Mouse (Mus musculus) lung, embryonic 15.5 days (tissue): ENCODE results near the gene Cdh3. TPM values are rescaled to one million over a fixed set of nuclear protein-coding genes. Genes with fewer than 3 reads are reported as not detected.

ENCODE experiments used
- ATAC-seq: fragments of 200-750 bp; cut with Nextera tagmentation; 2 replicates; pipeline ENCODE4 v1.8.0; 2017; ENCODE audit warnings: moderate number of reproducible peaks, borderline replicate concordance; ENCODE audit not compliant: low FRiP score, low TSS enrichment; ENCODE audit errors: extremely low read depth
- H3K27ac ChIP-seq: fragments of 300-500 bp; sonication (generic); 2 replicates; pipeline ENCODE4 v1.5.1; 2015; ENCODE audit warnings: moderate library complexity, mild to moderate bottlenecking, inconsistent platforms
- H3K27me3 ChIP-seq: fragments of 300-500 bp; sonication (generic); 2 replicates; pipeline ENCODE4 v1.6.1; 2015; ENCODE audit warnings: inconsistent platforms
- H3K36me3 ChIP-seq: fragments of 300-500 bp; sonication (generic); 2 replicates; pipeline ENCODE4 v1.6.1; 2015; ENCODE audit warnings: inconsistent platforms
- H3K4me1 ChIP-seq: fragments of 300-500 bp; sonication (generic); 2 replicates; pipeline ENCODE4 v1.6.1; 2015; ENCODE audit warnings: inconsistent platforms
- H3K4me2 ChIP-seq: fragments of 300-500 bp; sonication (generic); 2 replicates; pipeline ENCODE4 v1.6.1; 2015; ENCODE audit warnings: inconsistent platforms, mild to moderate bottlenecking, moderate library complexity
- H3K4me3 ChIP-seq: fragments of 300-500 bp; sonication (generic); 2 replicates; pipeline ENCODE4 v1.5.1; 2015; ENCODE audit warnings: mild to moderate bottlenecking, inconsistent platforms
- H3K9ac ChIP-seq: fragments of 300-500 bp; sonication (generic); 2 replicates; pipeline ENCODE4 v1.6.1; 2015; ENCODE audit warnings: inconsistent platforms
- H3K9me3 ChIP-seq: fragments of 300-500 bp; sonication (generic); 2 replicates; pipeline ENCODE4 v1.6.1; 2016; ENCODE audit warnings: inconsistent platforms
- WGBS: fragments of 180-500 bp; shearing (Covaris S2); methylation state at CpG from one replicate; pipeline ENCODE4 v1.1.7; 2015; 5-methylcytosine and 5-hydroxymethylcytosine counted together
- polyA plus RNA-seq: library from polyadenylated mRNA; unstranded; fragments of >200 nt; fragmentation: Nextera tagmentation; extraction: Ambion mirVana; gene quantifications from 2 replicates; pipeline ENCODE4 v1.2.1, GENCODE M21; 2015

The Cdh3 gene
- polyA plus RNA-seq, 1 experiment from 2014 or later: 22.1 TPM

DNA sequence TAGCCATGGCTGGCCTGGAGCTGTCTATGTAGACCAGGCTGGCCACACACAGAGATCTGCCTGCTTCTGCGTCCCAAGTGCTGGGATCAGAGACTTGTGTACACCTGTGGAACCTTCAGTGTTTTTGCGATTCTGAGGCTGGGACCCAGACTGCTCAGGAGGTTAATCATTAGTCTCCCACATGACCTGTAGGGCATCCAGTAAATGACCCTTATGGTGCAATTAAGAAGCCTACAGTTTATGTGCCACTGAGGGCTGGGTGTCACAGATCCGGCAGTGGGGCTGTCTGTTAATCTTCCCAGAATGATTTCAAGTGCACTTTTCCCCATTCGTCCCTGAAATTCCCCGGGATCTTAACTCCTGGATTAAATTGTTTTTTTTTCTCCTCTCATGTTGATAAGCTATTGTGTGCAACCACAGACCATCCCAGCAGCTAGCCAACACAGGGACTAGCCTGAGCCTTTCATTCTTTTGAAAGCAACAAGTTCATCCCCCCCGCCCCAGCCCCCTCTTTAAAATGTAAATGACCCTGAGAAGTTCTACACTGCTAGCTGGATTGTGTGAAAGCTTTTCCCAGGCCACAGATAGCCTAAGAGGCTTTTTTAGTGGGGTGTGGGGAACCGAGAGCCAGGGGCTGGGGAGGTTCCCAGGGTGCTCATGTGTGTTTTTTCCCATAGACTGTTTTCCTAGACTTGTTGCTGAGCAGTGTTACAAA is 88.7 kb downstream of the Cdh3 start:
- Histone ChIP-seq H3K4me1 (peaks cover 7% of the 10 kb centered on the region; the same call in 1 of the 2 replicates), H3K9me3 (no peaks in the 10 kb centered on the region), H3K27ac (no peak overlapping the region), H3K4me3 (no peak overlapping the region), H3K36me3 (no peaks in the 10 kb centered on the region), H3K9ac (no peak overlapping the region), H3K27me3 (peaks cover 27% of the 10 kb centered on the region), H3K4me2 (no peak overlapping the region)
- ATAC-seq: no peak
- 37% methylated on average over 7 of the region's 7 CpGs for WGBS

DNA sequence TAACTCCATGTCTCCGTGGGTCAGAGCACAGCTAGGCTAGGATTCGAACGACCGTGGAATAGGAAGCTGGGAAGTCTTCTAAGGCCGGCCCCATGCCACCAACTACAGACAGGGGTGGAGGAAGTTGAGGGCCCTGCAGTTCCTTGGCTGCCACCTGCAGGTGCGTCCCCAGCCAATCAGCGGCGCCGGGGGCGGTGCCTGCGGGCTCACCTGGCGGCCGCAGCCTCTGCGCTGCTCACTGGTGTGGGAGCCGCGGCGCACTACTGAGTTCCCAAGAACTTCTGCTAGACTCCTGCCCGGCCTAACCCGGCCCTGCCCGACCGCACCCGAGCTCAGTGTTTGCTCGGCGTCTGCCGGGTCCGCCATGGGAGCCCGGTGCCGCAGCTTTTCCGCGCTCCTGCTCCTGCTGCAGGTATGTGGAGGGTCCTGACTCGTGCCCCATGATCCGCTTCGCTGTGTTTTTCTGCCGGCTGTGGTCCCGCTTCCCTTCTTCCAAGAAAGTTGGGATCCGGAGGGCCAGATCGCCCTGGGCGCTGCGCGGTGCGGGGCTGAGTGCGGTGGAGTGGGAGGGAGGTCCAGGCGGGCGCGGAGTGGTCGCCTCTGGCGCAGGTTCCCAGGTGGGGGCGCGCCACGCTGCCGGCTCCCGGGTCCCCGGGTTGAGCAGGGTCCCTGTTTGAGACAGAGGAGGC is 92.6 kb downstream of the Cdh3 start, which contains the start of gene Cdh1:
TSS of gene Cdh1 (plus strand) at position 221 of the 689 bp plus-strand sequence.
- H3K4me3 ChIP-seq: peak within 1 kb of the TSS; percentile 52
- peak within 1 kb of the TSS; percentile 88 for H3K27ac ChIP-seq
- H3K9ac ChIP-seq: peak within 1 kb of the TSS; percentile 64
- H3K4me2 ChIP-seq: peak within 1 kb of the TSS; percentile 53
- ATAC-seq: peak; percentile 83
- WGBS: under 1% methylated on average over 53 of the region's 53 CpGs
- H3K27me3 ChIP-seq: peaks cover 48% of the 10 kb centered on the region
- peaks cover 19% of the 10 kb centered on the region for H3K4me1 ChIP-seq
- H3K36me3 ChIP-seq: no peaks in the 10 kb centered on the region
- no peaks in the 10 kb centered on the region for H3K9me3 ChIP-seq

DNA sequence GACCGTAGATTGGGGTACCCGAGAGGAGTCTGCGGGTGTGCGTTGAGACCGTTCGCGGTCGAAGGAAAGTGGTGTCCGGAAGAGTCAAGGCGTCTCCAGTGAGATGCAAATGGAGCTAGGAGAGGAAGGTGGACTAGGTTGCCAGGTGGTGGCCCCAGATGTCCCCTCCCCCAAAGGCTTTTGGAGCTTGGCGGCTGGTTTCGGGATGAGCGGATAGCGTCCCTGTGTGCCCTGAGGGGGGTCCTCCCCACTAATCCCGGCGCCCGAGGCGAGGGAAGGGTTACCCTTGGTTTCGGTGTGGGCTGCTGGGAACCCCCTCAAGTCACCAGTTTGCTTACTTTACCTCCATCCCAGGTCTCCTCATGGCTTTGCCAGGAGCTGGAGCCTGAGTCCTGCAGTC is 93.2 kb downstream of the Cdh3 start:
- ATAC-seq: 0 out of 2 replicates have a peak, but pooled peaks have one; percentile 11
- peak overlapping the region; percentile 52 for H3K4me3 ChIP-seq
- under 1% methylated on average over 19 of the region's 19 CpGs for WGBS
- H3K27me3 ChIP-seq: peaks cover 48% of the 10 kb centered on the region
- H3K27ac ChIP-seq: no peak overlapping the region
- peak overlapping the region; percentile 64 for H3K9ac ChIP-seq
- no peaks in the 10 kb centered on the region for H3K36me3 ChIP-seq
- peak overlapping the region; percentile 53 for H3K4me2 ChIP-seq
- no peaks in the 10 kb centered on the region for H3K9me3 ChIP-seq
- H3K4me1 ChIP-seq: peaks cover 24% of the 10 kb centered on the region

DNA sequence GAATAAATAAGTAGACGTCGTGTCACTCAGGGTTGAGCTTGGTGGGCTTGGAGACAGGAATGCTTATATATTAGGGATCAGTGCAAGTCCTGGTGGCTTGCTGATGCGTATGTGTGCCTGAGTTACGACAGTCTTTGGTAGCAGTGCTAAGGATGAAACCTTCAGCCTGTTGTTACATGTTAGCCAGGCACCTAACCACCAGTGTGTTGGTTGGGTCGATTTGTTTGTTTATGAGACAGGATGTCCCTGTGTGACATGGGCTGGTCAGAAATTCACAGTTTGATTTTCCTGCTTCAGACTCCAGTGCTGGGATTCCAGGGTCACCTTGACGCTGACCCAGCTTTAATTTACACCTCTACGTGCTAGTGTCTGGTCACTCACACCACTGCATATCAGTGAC is 95.0 kb downstream of the Cdh3 start:
- WGBS: 43% methylated on average over 7 of the region's 7 CpGs
- peak overlapping the region; percentile 16; the same call in 1 of the 2 replicates for H3K4me3 ChIP-seq

DNA sequence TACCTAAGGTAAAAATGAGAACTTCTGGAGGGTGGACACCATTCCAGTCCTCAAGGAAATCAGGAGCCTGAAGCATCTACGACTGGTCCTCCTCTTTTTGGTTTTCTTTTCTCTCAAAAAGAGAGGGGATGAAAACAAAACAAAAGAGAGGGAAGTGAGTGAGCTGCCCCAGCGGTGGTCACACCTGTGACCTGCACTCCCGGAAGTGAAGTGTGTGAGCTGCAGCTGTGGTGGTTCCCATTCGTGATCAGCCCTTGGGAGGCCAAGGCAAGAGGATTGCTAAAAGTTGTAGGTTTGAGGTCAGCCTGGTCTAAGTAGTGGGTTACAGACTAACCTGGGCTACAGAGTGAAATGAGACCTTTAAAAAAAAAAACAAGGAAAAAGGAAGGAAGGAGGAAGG is 95.4 kb downstream of the Cdh3 start:
- ATAC-seq: no peak

More for the DNA sequence above, 95.0 kb downstream of the Cdh3 start:
- Histone ChIP-seq H3K4me2 (peak overlapping the region; percentile 53), H3K27me3 (peaks cover 48% of the 10 kb centered on the region), H3K27ac (no peak overlapping the region), H3K4me1 (peaks cover 39% of the 10 kb centered on the region), H3K9me3 (no peaks in the 10 kb centered on the region), H3K9ac (no peak overlapping the region), H3K36me3 (no peaks in the 10 kb centered on the region)
- ATAC-seq: no peak

DNA sequence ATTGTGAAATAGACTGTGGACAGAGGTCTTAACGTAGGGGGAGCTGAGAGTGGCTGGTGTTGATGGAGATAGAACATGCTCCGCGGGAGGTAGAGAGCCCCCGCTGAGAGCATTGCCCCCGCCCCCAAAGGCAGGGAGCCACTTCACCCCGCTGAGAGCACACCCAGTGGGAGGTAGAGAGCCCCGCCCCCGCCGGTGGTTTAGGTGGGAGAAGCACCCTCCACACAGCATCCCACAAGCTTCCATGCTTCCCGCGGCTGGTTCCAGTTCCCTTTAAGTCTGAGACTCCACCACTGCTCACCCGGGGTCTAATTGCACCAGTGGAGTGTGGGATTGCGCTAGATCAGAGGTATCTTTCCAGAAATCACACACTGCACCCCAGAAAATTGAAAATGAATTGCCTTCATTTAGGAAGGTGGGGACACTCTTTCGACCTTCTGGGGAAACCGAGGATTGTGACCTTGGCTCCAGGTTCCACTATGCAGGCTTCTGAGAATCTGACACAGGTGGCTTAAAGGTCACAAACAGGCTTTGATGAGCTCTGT is 96.0 kb downstream of the Cdh3 start:
- H3K27ac ChIP-seq: no peak overlapping the region
- no peak overlapping the region; the same call in 1 of the 2 replicates for H3K4me3 ChIP-seq
- H3K36me3 ChIP-seq: no peaks in the 10 kb centered on the region
- peak overlapping the region; percentile 38; the same call in 1 of the 2 replicates for H3K4me2 ChIP-seq
- ATAC-seq: no peak
- H3K9ac ChIP-seq: no peak overlapping the region
- peaks cover 43% of the 10 kb centered on the region for H3K4me1 ChIP-seq
- WGBS: 24% methylated on average over 15 of the region's 15 CpGs
- H3K9me3 ChIP-seq: no peaks in the 10 kb centered on the region
- peaks cover 48% of the 10 kb centered on the region for H3K27me3 ChIP-seq

More for the DNA sequence above, 95.4 kb downstream of the Cdh3 start:
- Histone ChIP-seq H3K36me3 (no peaks in the 10 kb centered on the region), H3K9me3 (no peaks in the 10 kb centered on the region), H3K4me2 (peak overlapping the region; percentile 53), H3K27me3 (peaks cover 48% of the 10 kb centered on the region), H3K4me3 (no peak overlapping the region), H3K4me1 (peaks cover 40% of the 10 kb centered on the region), H3K27ac (no peak overlapping the region), H3K9ac (no peak overlapping the region)
- WGBS: 28% methylated on average over 4 of the region's 4 CpGs

Other genes with a start within 250 kb of the Cdh3 start
- 1.0 and 1.3 TPM in 2 replicates for gene Smpd3, start 172.9 kb upstream of the Cdh3 start, polyA plus RNA-seq
- gene Zfp90, start 95.6 kb upstream of the Cdh3 start, polyA plus RNA-seq: 16.5 and 17.5 TPM in 2 replicates
- gene 6030452D12Rik, start 10.4 kb upstream of the Cdh3 start, polyA plus RNA-seq: not detected in 2 replicates
- gene Gm10073, start 62.6 kb downstream of the Cdh3 start, polyA plus RNA-seq: 8.3 and 9.0 TPM in 2 replicates
- gene Cdh1, start 92.5 kb downstream of the Cdh3 start, polyA plus RNA-seq: 106 and 117 TPM in 2 replicates
- 11.4 and 12.1 TPM in 2 replicates for gene Tango6, start 172.2 kb downstream of the Cdh3 start, polyA plus RNA-seq